Mouse (Mus musculus) CH12.LX (cell line): ENCODE results near the gene Akt3.

ENCODE experiments used
- CTCF ChIP-seq, 2 experiments: IDR thresholded peaks in 1 of 2; conservative IDR thresholded peaks in 1 of 2; 2 replicates each; pipeline ENCODE4 v1.5.1; 2011 to 2012; ENCODE audit warnings: low read depth in 2 of 2, low read length in 2 of 2, improper control_type of control experiment in 1 of 2, inconsistent platforms in 1 of 2, mild to moderate bottlenecking in 1 of 2, moderate library complexity in 1 of 2
- ELF1 ChIP-seq: IDR thresholded peaks from 2 replicates; pipeline ENCODE4 v1.6.1; 2014; ENCODE audit warnings: low read depth, mild to moderate bottlenecking, inconsistent platforms, low read length, improper control_type of control experiment
- EP300 ChIP-seq: IDR thresholded peaks from 2 replicates; pipeline ENCODE4 v1.6.1; 2011; ENCODE audit warnings: low read length, improper control_type of control experiment
- POLR2AphosphoS2 ChIP-seq: IDR thresholded peaks from 2 replicates; pipeline ENCODE4 v1.6.1; 2011; ENCODE audit warnings: low read depth, low read length, improper control_type of control experiment

DNA sequence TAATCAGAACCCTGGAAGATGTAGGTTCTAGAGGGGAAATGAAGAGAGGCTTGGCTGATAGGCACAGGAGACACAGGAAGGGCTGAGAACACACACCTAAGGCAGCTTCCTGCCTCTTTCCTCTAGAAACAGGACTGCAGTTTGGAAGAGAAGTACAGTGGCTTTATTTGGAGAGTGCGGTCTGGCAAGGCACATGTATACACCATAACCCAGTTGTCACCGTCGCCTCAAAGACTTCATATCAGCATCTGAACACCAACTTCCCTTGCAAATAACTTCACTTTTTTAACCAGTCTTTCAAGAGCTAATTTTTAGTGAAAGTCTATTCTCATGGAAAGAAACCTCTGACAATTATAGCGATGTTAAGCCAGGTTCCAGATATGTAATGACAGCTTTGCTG, 266.5 kb downstream of the Akt3 start:
- TF ChIP-seq ELF1, result no peak
- no peak for TF ChIP-seq EP300
- TF ChIP-seq POLR2AphosphoS2, result no peak
- no peak for TF ChIP-seq CTCF (conservative IDR thresholded peaks at IDR 0.05 in 1 of 2, IDR thresholded peaks at IDR 0.05 in 1 of 2; ENCODE audit: low read depth in 2 of 2, low read length in 2 of 2)
